Mouse (Mus musculus) ES-Bruce4 (cell line): ENCODE results near the gene Dusp10. TPM values are rescaled to one million over a fixed set of nuclear protein-coding genes. Genes with fewer than 3 reads are reported as not detected.

Experiments
- H3K27ac ChIP-seq: 2 replicates; pipeline ENCODE4 v1.5.1; 2012; ENCODE audit warnings: low read length, inconsistent platforms; ENCODE audit not compliant: insufficient read depth
- H3K27me3 ChIP-seq: 2 replicates; pipeline ENCODE4 v1.6.1; 2012; ENCODE audit warnings: mild to moderate bottlenecking, low read length, inconsistent platforms; ENCODE audit not compliant: control insufficient read depth, poor library complexity, insufficient read depth, severe bottlenecking
- H3K36me3 ChIP-seq: 2 replicates; pipeline ENCODE4 v1.6.1; 2012; ENCODE audit warnings: inconsistent platforms, mild to moderate bottlenecking, low read length, moderate library complexity; ENCODE audit not compliant: control insufficient read depth, poor library complexity, insufficient read depth, severe bottlenecking
- H3K4me1 ChIP-seq: one replicate; pipeline ENCODE4 v1.8.1; 2011; ENCODE audit warnings: low read length; ENCODE audit not compliant: control insufficient read depth, insufficient read depth
- H3K4me3 ChIP-seq: 2 replicates; pipeline ENCODE4 v1.5.1; 2011; ENCODE audit warnings: low read depth, mild to moderate bottlenecking, low read length
- H3K9ac ChIP-seq: 2 replicates; pipeline ENCODE4 v1.6.1; 2012; ENCODE audit warnings: low read depth, mild to moderate bottlenecking, inconsistent platforms; ENCODE audit not compliant: poor library complexity, severe bottlenecking
- H3K9me3 ChIP-seq: replicated peaks from 2 replicates; pipeline ENCODE4 v1.6.1; 2012; ENCODE audit warnings: mild to moderate bottlenecking, low read length, inconsistent platforms; ENCODE audit not compliant: control insufficient read depth, poor library complexity, insufficient read depth, severe bottlenecking
- CTCF ChIP-seq: IDR thresholded peaks from one replicate; pipeline ENCODE4 v1.8.1; 2011; ENCODE audit warnings: low read depth, low read length
- EP300 ChIP-seq: IDR thresholded peaks from 2 replicates; pipeline ENCODE4 v1.6.1; 2011; ENCODE audit warnings: low read depth, low read length; ENCODE audit not compliant: insufficient read depth
- POLR2A ChIP-seq: IDR thresholded peaks from one replicate; pipeline ENCODE4 v1.8.1; 2011; ENCODE audit warnings: low read length; ENCODE audit not compliant: insufficient read depth
- polyA plus RNA-seq: library from polyadenylated mRNA; stranded (reverse); fragments of >200 nt; gene quantifications from 2 replicates; pipeline ENCODE4 v1.2.4, GENCODE M21; 2011; ENCODE audit warnings: low read depth; ENCODE audit not compliant: missing spikeins, insufficient read depth, insufficient read length

Dusp10 gene
- polyA plus RNA-seq, 1 experiment: 5.9 TPM

- Histone ChIP-seq H3K9me3 (no peaks in the 10 kb centered on the region), H3K36me3 (no peaks in the 10 kb centered on the region), H3K27me3 (no peaks in the 10 kb centered on the region), H3K4me1 (no peaks in the 10 kb centered on the region), H3K4me3 (no peak overlapping the region), H3K9ac (no peak overlapping the region), H3K27ac (no peak overlapping the region)
- TF ChIP-seq EP300 (no peak), POLR2A (no peak), CTCF (no peak)
Measured at GRCm38 (mm10) chr1:184053711-184054110, 40.6 kb downstream of the Dusp10 start.

DNA sequence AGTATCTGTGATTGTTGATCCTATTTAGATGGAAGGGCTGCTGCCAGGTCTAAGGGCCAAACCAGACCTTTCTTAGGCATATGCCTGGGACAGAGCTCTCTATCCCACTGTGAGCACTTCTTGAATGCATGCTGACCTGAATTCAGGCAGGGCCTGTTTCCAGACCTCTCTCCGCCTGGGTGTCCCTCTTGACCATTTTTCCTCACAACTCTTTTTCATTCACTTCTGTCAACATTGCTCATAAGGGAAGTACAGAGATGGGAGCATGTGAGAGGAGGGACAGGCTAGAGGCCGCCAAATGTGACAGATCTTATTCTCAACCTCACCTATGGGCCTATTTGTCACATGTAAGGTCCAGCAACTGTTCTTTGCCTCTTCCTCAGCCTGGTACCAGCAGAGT, 41.1 kb downstream of the Dusp10 start:
- Histone ChIP-seq H3K27ac (no peak overlapping the region), H3K36me3 (no peaks in the 10 kb centered on the region)
- no peak for TF ChIP-seq POLR2A
- TF ChIP-seq EP300: no peak
- no peak for TF ChIP-seq CTCF

GRCm38 (mm10) chr1:184058206-184058605, 45.1 kb downstream of the Dusp10 start:
- no peak overlapping the region for H3K4me3 ChIP-seq
- H3K9ac ChIP-seq: no peak overlapping the region
- H3K27ac ChIP-seq: no peak overlapping the region
- H3K27me3 ChIP-seq: no peaks in the 10 kb centered on the region
- no peak for TF ChIP-seq EP300
- H3K4me1 ChIP-seq: no peaks in the 10 kb centered on the region
- H3K36me3 ChIP-seq: no peaks in the 10 kb centered on the region
- H3K9me3 ChIP-seq: no peaks in the 10 kb centered on the region

More for the DNA sequence above, 41.1 kb downstream of the Dusp10 start:
- Histone ChIP-seq H3K4me1 (no peaks in the 10 kb centered on the region), H3K9me3 (no peaks in the 10 kb centered on the region), H3K4me3 (no peak overlapping the region), H3K27me3 (no peaks in the 10 kb centered on the region), H3K9ac (no peak overlapping the region)

DNA sequence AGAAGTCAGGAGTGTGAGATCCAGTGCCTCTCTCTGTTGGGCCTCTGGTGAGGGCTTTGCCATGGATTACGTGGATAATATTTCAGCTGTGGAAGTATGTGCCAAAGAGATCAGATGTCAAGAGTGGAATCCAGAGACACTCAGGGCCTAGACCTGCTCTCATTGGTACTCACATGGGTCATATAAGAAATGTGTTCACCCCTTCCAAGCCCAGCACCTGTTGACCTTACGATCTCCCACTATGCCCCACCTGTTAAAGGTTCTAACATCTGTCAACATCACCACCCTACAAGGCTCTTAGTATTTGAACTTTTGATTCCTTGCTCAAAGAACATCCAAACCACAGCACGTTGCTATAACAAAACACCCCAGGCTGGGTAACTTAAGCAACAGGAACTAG, 46.7 kb downstream of the Dusp10 start:
- no peak for TF ChIP-seq EP300
- no peak for TF ChIP-seq CTCF
- no peak for TF ChIP-seq POLR2A

DNA sequence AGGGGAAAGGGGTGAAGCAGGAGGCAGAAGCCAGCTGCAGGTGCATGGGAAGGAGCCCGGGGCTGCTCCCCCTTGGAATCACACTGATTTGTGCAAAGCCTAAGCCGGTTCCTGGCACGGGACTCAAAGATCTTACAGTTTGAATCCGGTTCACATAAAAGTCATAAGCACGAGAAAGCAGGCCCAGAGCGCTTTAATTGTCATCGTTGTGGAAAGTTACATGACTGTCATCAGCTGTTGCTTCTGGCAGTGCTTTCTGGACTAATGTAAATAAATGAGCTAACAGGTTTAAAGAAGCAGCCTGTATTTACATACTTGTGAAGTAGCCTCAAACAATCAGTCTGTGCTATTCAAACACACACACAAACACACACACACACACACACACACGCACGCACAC, 47.3 kb downstream of the Dusp10 start:
- H3K9ac ChIP-seq: no peak overlapping the region
- no peak overlapping the region for H3K4me3 ChIP-seq
- no peaks in the 10 kb centered on the region for H3K36me3 ChIP-seq
- no peak overlapping the region for H3K27ac ChIP-seq
- no peaks in the 10 kb centered on the region for H3K27me3 ChIP-seq
- no peaks in the 10 kb centered on the region for H3K9me3 ChIP-seq
- no peaks in the 10 kb centered on the region for H3K4me1 ChIP-seq
- TF ChIP-seq EP300: no peak
- no peak for TF ChIP-seq CTCF
- no peak for TF ChIP-seq POLR2A

More for the DNA sequence above, 46.7 kb downstream of the Dusp10 start:
- H3K4me1 ChIP-seq: no peaks in the 10 kb centered on the region
- no peak overlapping the region for H3K9ac ChIP-seq
- H3K4me3 ChIP-seq: no peak overlapping the region
- H3K36me3 ChIP-seq: no peaks in the 10 kb centered on the region
- no peak overlapping the region for H3K27ac ChIP-seq
- no peaks in the 10 kb centered on the region for H3K27me3 ChIP-seq
- H3K9me3 ChIP-seq: no peaks in the 10 kb centered on the region

- H3K36me3 ChIP-seq: no peaks in the 10 kb centered on the region
- H3K9ac ChIP-seq: no peak overlapping the region
- TF ChIP-seq EP300: no peak
- TF ChIP-seq CTCF: no peak
- TF ChIP-seq POLR2A: no peak
- no peak overlapping the region for H3K27ac ChIP-seq
- no peaks in the 10 kb centered on the region for H3K27me3 ChIP-seq
- H3K4me3 ChIP-seq: no peak overlapping the region
- H3K4me1 ChIP-seq: no peaks in the 10 kb centered on the region
- H3K9me3 ChIP-seq: no peaks in the 10 kb centered on the region
Measured at GRCm38 (mm10) chr1:184060828-184061734, 48.0 kb downstream of the Dusp10 start.
